Mouse (Mus musculus) large intestine, adult 2 months (tissue): ENCODE data around the gene Pank2. TPM values are rescaled to one million over a fixed set of nuclear protein-coding genes. Genes with fewer than 3 reads are reported as not detected.
"Not testable (repeated sequence)": the region's sequence is repeated elsewhere in the genome, so short reads cannot be mapped to it uniquely, and the experiment has no call there.

ENCODE experiments used
- DNase-seq: peaks from one replicate; pipeline ENCODE4 v3.0.0-alpha.2; 2012; ENCODE audit warnings: low read depth, low spot score
- WGBS: fragments of 180-500 bp; shearing (Covaris S2); methylation state at CpG from one replicate; pipeline ENCODE4 v1.1.7; 2018; 5-methylcytosine and 5-hydroxymethylcytosine counted together
- polyA plus RNA-seq: library from polyadenylated mRNA; depleted of rRNA; stranded (reverse); fragments of >200 nt; gene quantifications from 2 replicates; pipeline ENCODE4 v1.2.3, GENCODE M21; 2012

The Pank2 gene
- polyA plus RNA-seq, 1 experiment: 16.7 TPM

DNA sequence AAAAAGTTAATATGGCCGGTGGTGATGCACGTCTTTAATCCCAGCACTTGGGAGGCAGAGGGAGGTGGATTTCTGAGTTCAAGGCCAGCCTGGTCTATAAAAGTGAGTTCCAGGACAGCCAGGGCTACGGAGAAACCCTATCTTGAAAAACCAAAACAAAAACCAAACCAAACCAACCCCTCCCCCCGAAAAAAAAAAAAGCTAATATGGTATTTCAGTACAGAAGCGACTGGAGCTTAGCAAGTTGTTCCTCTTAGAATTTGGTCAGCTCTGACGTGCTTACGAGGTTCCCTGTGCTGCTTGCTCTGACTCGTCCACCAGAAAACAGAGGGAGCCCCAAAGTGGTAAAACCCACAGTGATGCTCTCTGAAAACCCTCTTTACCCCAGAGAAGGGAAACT is 3.6 kb upstream of the Pank2 start:
- 76% methylated on average over 8 of the region's 8 CpGs for WGBS
- no peak for DNase-seq

DNA sequence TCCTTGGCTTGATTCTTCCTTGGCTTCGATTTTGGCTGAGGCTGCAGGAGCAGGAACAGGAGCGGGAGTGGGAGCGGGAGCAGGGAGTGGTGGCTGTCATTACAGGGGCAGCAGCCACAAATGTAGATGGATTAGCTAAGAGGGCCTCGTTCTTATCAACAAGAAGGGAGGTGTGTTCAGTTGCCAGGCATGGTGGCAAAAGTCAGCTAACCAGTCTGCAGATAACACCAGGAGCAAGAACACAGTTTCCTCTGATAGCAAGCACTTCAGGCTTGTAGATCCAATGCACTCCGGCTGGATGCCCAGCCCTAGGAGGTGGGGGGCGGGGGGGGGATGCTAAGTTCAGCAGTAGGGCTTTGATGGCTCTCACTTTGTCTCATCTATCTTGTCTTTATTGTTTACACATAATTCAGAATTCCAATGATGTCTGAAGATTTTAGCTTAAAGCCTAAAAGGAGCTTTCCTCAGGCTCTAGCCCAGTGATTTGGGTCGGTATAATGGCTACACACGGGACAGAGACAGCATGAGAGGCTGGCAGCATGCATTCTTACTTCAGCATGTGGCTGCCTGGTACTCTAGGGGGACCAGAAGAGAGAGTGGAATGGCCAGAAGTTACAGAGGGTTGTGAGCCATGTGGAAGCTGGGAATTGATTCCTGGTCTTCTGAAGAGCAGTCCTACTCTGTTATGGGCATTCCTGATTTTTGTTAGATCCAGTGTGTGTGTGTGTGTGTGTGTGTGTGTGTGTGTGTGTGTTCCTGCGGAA is 1.6 kb upstream of the Pank2 start:
- DNase-seq: no peak
- 59% methylated on average over 9 of the region's 9 CpGs for WGBS

DNA sequence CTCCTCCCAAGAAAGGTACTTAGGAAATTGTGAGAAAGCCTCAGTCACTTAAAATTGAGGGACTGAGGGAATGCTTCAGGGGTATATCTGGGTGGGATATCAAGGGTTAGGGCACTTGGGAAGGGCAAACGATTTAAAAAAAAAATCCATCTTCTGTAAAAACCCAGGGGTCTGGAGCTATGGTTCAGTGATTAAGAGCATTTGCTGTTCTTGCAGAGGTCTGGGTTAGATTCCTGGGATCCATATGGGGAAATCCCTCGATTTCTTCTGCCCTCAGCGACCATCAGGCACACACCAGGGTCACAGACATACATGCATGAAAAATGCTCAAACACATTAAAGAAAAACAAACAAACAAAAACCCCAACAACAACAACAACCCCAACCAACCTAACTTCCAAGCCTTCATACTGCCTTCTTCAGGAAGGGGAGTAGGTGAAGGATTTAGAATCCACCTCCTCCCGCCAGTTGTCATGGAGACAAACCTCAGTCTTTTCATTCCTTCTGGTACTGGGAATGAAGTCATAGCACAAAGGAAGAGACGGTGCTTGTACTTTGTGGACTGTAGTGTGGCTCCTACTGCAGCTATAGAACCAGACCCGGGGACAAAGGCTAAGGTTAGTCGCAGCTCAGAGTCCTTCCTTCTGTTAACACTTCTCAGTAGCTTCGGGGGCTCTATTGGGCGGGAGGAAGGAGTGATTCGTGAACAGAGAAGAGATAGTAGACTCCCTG is 648 bp upstream of the Pank2 start:
- DNase-seq: peak; percentile 31
- WGBS: 5% methylated on average over 10 of the region's 10 CpGs

DNA sequence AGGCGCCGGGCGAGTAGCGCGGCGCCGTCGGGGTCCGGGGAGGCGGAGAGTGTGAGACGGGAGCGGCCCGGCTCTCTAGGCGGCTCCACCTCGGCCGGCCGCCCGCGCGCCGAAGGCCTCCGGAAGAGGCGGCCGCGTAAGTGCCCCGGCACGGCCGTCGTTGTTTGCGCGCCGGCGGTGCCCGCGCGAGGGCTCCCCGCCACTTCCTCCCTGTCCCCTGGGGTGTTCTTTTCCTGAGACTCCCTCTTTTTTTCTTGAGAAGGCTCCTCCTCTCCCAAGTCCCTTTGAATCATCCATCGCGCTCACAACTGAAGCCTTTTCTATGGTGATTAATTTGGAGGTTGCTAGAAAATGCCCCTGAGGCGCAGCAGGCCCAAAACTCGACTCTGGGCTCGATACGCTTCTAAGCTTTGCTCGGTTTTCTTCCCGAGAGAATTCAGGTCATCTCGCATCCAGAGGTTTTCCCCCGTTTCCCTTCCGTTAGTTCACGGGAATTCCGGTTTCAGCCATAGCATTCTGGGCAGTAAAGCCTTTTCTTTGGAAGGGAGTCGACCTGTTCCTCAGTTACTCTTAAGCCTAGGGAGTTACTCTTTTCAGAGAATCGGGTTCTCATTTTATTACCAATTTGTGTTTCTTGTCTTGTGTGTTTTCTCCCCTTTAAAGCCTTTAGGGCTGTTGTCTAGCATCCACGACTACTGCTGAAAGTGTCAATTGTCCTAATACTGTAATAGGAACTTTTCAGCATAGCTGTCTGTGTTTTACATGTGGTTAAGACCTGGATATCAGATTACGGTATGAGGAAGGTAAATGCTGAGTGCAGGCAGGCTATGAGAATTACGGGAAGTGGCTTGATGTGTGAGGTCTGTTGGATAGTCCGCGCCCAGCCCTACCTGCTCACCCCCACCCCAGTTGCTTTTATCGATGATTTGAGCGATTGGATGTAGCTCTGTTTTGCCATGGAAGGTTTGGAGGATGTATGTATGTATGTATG is 680 bp downstream of the Pank2 start:
- WGBS: under 1% methylated on average over 59 of the region's 59 CpGs
- DNase-seq: peak; percentile 24

DNA sequence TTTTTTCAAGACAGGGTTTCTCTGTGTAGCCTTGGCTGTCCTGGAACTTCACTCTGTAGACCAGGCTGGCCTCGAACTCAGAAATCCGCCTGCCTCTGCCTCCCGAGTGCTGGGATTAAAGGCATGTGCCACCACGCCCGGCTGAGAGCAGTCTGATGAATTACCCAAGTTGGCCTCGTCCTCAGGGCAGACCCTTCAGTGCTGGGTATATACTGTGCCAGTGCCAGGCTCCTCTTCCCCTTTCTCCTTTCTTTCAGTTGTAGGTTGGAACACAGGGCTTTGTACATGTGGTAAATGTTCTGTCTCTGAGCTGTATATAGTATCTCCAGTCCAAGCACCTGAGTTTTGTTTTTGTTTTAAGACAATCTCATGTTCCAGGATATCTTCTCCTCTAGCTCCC is 1.7 kb downstream of the Pank2 start:
- DNase-seq: no peak
- WGBS: 38% methylated on average over 6 of the region's 6 CpGs

DNA sequence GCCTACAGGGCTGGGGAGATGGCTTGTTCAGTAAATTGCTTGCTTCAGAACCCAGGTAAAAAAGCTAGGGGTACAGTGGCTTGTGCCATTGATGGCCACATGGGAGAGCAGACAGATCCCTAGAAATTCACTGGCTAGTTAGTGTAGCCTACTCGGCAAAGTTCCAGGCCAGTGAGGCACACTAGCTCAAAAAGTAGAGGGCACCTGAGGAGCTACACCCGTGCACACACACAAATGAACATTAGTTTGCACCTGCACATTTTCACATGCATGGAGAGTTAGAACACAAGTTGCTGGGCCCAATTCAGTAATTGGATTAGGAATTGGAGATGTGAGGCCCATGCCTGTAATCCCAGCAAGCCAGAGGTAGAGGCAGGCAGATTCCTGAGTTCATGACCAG is 2.8 kb downstream of the Pank2 start:
- no peak for DNase-seq
- WGBS: 45% methylated on average over 2 of the region's 2 CpGs

DNA sequence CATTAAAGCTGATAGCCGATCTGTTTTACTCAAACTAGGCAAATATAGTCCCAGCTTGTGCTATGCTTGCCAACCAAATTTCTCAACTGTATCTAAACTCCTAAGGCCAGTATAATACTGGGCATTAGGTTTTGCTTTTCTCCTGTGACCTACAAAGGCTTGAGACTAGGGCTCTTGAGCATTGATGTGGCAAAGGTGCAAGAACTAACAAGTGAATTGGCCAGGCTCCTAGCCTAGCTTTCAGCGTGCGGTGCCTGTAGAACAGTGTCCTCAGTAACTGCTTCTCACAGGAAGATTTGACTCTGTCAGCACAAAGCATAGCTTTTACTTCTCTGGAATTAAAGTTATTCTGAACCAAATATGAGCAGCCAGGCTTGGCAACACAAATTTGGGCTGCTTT is 13.2 kb downstream of the Pank2 start:
- 94% methylated on average over 3 of the region's 3 CpGs for WGBS
- DNase-seq: no peak

DNA sequence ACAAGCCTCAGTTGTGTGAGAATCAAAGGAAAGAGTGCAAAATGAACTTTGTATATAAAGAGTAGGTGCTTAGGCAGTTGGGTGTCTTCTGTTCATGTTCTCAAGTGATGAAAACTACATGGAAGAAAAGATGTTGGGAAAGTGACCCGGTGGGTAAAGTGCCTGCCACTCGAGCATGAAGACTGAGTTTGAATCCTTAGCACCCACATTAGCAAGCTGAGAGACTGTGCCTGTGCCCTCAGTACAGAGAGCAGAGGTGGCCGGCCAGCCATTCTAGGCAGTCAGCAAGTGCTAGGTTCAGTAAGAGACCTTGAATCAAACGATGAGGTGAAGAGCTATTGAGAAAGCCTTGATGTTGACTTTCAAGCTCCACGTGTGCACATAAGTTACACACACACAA is 14.4 kb downstream of the Pank2 start:
- WGBS: 87% methylated on average over 5 of the region's 5 CpGs
- DNase-seq: no peak

DNA sequence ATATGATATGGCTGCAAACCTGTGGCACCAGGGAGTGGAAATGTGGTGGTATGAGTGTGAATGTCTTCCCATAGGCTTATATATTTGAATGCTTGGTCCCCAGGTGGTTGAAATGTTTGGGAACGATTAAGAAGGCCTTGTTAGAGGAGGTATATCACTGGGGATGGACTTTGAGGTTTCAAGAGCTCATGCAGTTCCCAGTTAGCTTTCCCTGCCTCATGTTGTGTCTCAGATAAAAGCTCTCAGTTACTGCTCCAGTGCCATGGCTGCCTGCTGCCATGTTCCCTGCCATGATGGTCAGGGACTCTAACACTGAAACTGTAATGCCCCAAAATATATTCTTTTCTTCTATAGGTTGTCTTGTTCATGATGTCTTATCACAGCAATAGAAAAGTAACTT is 19.3 kb downstream of the Pank2 start:
- no peak for DNase-seq

DNA sequence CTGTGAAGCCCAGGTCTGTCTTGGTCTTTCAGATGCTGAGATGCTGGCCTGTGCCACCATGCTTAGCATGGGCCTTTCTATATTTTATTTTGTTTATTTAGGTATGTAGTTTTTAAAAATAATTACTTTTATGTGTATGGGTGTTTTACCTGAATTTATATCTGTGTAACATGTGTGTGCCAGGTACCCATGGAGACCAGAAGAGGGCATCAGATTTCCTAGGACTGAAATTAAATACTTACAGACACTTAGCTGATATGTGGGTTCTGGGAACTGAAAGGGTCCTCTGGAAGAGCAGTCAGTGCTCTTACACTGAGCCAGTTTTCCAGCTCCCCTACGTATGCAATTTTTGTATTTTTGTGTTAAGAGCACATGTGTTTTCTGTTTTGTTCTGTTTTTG is 24.0 kb downstream of the Pank2 start:
- WGBS: 94% methylated on average over 1 of the region's 1 CpGs
- DNase-seq: no peak

More for the DNA sequence above, 19.3 kb downstream of the Pank2 start:
- WGBS: 88% methylated on average over 1 of the region's 1 CpGs

DNA sequence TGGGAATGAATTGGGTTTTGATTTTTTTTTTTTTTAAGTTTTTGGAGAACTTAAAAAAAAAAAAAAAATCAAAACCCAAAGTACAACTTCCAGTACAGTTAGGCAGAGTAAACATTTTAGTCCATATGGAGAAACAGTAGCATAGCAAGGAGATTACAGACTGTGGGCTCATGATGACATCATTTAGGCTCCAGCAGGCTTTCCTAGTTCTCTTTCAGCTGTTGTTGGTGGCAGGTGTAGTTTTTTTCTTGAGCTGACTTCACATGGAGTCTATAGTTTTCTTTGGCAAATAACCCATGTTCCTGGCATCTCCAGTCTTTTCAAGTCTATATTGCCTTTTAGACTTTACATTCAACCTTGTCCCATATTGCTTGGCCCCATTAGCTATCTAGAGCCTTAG is 28.4 kb downstream of the Pank2 start:
- DNase-seq: no peak

DNA sequence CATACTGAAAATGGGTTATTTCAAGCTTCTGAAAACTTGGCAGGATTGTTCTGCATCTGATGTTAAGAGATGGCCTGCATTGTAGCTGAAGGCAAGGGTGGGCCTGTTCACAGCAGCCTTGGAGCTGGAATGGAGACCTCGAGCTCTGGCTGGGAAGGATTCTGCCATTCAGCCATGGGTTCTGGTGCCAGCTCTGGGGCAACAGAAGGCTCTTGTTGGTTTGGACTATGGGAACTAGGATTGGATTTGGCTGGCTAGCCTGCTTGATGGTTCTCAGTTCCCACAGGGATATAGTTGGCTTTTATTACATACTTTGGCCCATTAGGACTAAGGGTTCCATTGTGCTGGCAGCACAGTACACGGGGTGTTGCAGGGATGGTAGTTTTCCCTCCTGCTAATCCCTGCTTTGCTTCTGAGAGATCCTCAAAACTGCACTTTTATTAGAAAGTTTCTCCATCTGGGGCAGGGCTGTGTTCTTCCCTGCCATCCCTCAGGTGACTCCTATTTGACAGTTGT is 34.5 kb downstream of the Pank2 start:
- DNase-seq: no peak
- 92% methylated on average over 2 of the region's 2 CpGs for WGBS

DNA sequence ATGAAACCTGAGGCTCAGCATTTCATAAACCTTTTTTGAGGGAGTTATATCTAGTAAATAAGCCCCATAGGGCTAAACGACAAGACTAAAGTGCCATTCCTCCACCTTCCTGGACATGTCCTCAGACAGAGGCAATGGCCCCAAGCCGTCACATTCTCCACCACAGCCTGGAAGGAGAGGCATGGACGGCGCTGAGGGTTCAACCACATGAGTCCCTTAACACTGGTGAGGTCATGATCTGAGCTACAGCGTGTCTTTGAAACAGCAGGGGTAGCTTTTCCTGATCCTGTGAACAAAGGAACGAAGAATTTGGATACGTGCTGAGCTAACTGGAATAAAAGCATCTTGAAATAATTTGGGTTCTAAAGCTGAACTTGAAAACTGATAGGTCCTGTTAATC is 36.4 kb downstream of the Pank2 start:
- not testable (repeated sequence) for DNase-seq
- 84% methylated on average over 7 of the region's 7 CpGs for WGBS

DNA sequence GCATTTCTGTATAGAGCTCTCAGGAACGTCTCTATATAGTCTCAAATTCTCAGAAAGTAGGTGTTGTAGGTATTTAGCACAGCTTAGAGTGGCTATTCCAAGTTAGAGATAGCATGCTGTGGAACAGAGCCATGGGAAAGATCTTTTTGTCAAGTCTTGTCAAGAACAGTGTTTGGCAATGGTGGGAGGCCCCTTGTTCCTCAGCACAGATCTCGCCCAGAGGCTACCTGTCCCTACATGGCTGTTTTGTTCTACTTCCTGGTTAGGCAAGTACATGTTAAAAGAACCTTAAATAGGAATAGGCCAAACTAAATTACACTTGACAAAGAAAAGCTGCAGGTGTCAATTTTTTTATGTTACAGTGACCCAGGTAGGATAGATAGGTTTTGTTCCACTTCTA is 38.2 kb downstream of the Pank2 start:
- DNase-seq: no peak
- 78% methylated on average over 2 of the region's 2 CpGs for WGBS

DNA sequence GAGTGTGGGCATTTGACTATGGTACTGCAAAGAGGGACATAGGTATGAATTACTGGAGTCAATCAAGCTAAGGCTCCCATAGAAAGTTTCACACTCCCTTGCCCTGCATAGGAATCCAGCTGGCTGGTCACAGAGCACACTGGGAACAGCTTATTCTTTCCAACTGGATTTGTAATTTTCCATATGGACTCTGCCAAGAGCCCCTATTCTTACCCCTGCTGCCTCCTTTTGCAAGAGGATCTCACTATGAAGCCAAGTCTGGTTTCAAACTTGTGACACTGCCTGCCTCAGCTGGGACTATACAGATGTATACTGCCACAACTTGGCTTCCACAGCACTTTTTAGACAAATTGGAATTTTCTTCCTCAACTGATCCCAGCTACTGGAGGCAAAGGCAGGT is 39.3 kb downstream of the Pank2 start:
- DNase-seq: no peak

DNA sequence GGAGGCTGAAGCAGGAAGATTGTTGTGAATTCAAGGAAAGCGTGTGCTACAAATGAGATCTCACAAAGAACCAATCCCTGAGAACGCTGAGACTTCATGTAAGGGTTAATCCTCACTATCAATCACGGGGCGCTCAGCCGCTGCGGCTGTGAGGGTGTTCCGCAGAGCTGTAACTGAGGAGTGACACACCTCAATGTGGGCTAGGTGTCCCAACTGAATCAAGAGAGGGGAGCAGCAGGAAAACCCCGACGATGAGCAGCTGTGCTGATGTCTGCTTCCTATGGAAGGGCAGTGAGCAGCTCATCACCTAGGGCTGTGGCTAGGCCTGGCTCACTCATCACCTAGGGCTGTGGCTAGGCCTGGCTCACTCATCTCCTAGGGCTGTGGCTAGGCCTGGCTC is 42.2 kb downstream of the Pank2 start:
- no peak for DNase-seq
- 84% methylated on average over 9 of the region's 9 CpGs for WGBS

DNA sequence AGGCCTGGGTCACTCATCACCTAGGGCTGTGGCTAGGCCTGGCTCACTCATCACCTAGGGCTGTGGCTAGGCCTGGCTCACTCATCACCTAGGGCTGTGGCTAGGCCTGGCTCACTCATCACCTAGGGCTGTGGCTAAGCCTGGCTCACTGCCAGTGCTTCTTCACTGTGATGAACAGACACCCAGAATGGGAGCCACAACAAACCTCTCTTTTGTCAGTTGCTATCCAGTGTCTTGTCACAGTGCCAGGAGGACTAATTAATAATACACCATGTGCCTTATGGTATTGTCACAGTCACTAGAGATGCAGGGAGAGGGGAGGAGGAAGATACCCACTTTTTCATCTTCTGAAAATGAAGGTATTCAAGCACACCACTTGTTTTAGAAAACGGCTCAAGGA is 42.9 kb downstream of the Pank2 start:
- DNase-seq: not testable (repeated sequence)
- 67% methylated on average over 1 of the region's 1 CpGs for WGBS

DNA sequence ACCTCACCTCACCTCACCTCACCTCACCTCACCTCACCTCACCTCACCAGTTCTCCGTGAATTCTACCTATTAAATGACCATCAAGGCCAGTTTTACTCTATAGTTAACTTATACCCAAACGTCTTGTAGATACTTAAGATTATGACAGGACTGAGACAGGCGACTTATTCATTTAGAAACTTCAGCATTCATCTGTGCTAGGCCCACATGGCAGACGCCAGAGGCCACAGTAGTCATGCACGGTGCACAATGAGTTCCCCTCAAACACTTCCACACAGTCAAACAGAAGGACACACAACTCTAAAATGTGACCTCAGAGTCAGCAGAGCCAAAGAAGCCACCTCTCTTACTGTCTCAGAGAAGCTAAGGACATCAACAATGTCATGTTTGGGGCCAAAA is 45.1 kb downstream of the Pank2 start:
- DNase-seq: no peak
- WGBS: 81% methylated on average over 5 of the region's 5 CpGs

DNA sequence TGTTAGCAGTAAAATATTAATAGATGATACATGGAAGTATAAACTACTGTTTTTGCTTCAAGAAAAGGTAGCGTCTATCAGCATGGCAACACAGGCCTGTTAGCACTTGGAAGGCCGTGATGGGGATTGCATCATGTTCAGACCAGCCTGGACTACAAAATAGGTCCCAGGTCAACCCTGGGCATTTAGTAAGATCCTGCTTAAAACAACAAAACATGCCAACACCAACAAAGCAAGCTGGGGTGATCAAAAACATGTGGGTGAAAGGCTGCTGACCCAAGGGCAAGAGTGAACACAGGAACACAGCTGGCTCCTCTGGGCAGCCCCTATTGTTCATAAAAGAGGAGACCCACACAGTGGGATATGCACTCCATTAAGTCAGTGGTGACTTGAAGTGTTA is 45.5 kb downstream of the Pank2 start:
- WGBS: 86% methylated on average over 2 of the region's 2 CpGs
- DNase-seq: no peak

DNA sequence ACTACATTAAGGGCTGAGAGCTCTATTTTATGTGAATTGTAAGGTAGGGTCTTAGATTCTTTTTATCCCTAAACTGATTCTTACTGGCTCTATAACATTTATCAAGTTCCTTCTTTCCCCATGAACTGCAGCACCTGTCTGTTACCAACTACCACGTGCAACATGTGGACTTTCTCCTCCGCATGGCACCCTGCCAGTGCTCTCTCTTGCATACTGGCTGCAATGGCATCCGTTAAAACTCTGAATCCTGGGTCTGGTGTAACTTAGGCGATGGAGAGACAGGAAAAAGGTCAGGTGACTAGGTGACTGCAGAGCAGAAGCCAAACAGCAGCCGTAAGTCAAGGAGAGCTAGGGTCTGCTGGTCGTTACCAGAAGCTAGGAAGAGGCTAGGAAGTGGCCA is 47.0 kb downstream of the Pank2 start:
- no peak for DNase-seq
- WGBS: 46% methylated on average over 6 of the region's 6 CpGs
